Mouse (Mus musculus) left cerebral cortex, adult 8-10 months (tissue): ENCODE data around the gene P2ry14. TPM values are rescaled to one million over a fixed set of nuclear protein-coding genes. Genes with fewer than 3 reads are reported as not detected.
"Not testable (repeated sequence)": the region's sequence is repeated elsewhere in the genome, so short reads cannot be mapped to it uniquely, and the experiment has no call there.

Experiments
- DNase-seq, 2 experiments: peaks; one replicate each; pipeline ENCODE4 v3.0.0; 2022; ENCODE audit warnings: low spot score in 2 of 2
- total RNA-seq, 4 experiments: library from RNA; stranded (reverse); gene quantifications; 2 replicates each; pipeline ENCODE4 v1.2.4; 2022

Gene P2ry14
- total RNA-seq, 4 experiments from 2014 or later = 1.9 to 2.8 (median 2.2) TPM

- no peak for DNase-seq
Measured at GRCm38 (mm10) chr3:59145194-59145593, 8.2 kb downstream of the P2ry14 start.

GRCm38 (mm10) chr3:59141507-59142305 is 11.7 kb downstream of the P2ry14 start:
- DNase-seq = no peak

- not testable (repeated sequence) for DNase-seq
Measured at GRCm38 (mm10) chr3:59140941-59141340, 12.5 kb downstream of the P2ry14 start.

GRCm38 (mm10) chr3:59140115-59140514 is 13.3 kb downstream of the P2ry14 start:
- no peak for DNase-seq

- no peak for DNase-seq
Measured at GRCm38 (mm10) chr3:59139651-59140051, 13.8 kb downstream of the P2ry14 start.

GRCm38 (mm10) chr3:59138946-59139468 is 14.4 kb downstream of the P2ry14 start:
- no peak for DNase-seq

- DNase-seq = no peak
Measured at GRCm38 (mm10) chr3:59135911-59136653, 17.3 kb downstream of the P2ry14 start.

GRCm38 (mm10) chr3:59133189-59133588 is 20.2 kb downstream of the P2ry14 start:
- DNase-seq = no peak

- no peak for DNase-seq
Measured at GRCm38 (mm10) chr3:59131966-59132365, 21.5 kb downstream of the P2ry14 start.

GRCm38 (mm10) chr3:59131081-59131480 is 22.3 kb downstream of the P2ry14 start:
- DNase-seq = no peak

GRCm38 (mm10) chr3:59130431-59130830 is 23.0 kb downstream of the P2ry14 start:
- DNase-seq = no peak

GRCm38 (mm10) chr3:59129547-59129946 is 23.9 kb downstream of the P2ry14 start:
- DNase-seq = no peak

- DNase-seq = no peak
Measured at GRCm38 (mm10) chr3:59128681-59129080, 24.7 kb downstream of the P2ry14 start.

GRCm38 (mm10) chr3:59125783-59126555 is 27.4 kb downstream of the P2ry14 start:
- DNase-seq = no peak

- DNase-seq = no peak
Measured at GRCm38 (mm10) chr3:59125022-59125421, 28.4 kb downstream of the P2ry14 start.

- no peak for DNase-seq
Measured at GRCm38 (mm10) chr3:59121780-59122449, 31.5 kb downstream of the P2ry14 start.

GRCm38 (mm10) chr3:59121067-59121730 is 32.2 kb downstream of the P2ry14 start:
- DNase-seq = no peak

- no peak for DNase-seq
Measured at GRCm38 (mm10) chr3:59113973-59114517, 39.4 kb downstream of the P2ry14 start.

- not testable (repeated sequence) for DNase-seq
Measured at GRCm38 (mm10) chr3:59113291-59113690, 40.1 kb downstream of the P2ry14 start.

GRCm38 (mm10) chr3:59111944-59112343 is 41.5 kb downstream of the P2ry14 start:
- DNase-seq = no peak
